Comparison of ENCODE assay signal across 22 mouse cellular contexts in the genomic region with DNA sequence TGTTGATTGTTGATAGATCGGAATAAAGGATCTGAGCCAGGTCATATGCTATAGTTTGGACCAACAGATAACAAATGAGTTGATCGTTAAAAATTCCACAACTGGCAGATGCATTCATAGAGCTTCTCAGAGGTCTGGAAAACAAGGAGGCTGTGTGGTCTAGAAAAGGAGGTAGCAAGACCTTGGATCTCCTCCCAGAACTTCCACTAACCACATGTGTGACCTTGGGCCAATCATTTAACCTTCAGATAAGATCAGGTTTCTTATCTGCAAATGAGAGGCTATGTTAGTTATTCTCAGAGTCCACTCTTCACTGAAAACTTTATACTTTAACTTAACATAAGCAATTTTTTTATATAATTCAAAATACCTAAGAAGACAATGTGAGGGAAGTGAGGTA.
A peak's percentile ranks its signal among the peaks of the same experiment; 100 is the strongest.
DNase-seq lines count a peak whose midpoint lies in the region; ATAC-seq lines count a peak whose summit lies in the region.
"Had no signal": no experiment of that assay in that cellular context is flagged by ENCODE, and none has a peak within 500 bp of the region (broad histone marks: within the 10 kb centered on the region; RNA-seq: fewer than 3 reads in every experiment).

No protein-coding gene starts in this region.

- peak; percentile 23 to 59 for DNase-seq in adrenal gland, adult (ENCODE audit: inconsistent age in 2 of 2, low spot score in 1 of 2)
- no peak for DNase-seq in adrenal gland, postnatal 14 days
- DNase-seq in adrenal gland, postnatal 36 days: peak; percentile 8 to 14
- no peak for DNase-seq in adrenal gland, postnatal 10 days
- DNase-seq in 3T3-L1 (ENCODE audit: low read depth, low spot score): peak; percentile 56
- DNase-seq: adrenal gland, postnatal 25 days; B cell, adult 2 months; cerebellum, adult 11 months; cerebellum, adult 2 months; cerebellum, adult 9-11 months; cerebellum, postnatal 36 days; embryo, embryonic 11 days; gastrocnemius, postnatal 25 days; heart, adult 18-20 months; heart, postnatal 10 days; heart, postnatal 36 days; kidney, adult 18-20 months had no signal

- no peak for ATAC-seq in inflammation-experienced regulatory T-cells, adult 6 months
- ATAC-seq: activated CD4-positive, CD25-positive, alpha-beta regulatory T cell, adult 4 months; forebrain, embryonic 15.5 days; hindbrain, embryonic 16.5 days; intestine, embryonic 16.5 days had no signal

Comparison
In these comparisons a context has a peak if more than half of its experiments do, and no peak if none do; other contexts are left out.
1. DNase-seq: peak in adrenal gland, adult (2 of 2), adrenal gland, postnatal 36 days (2 of 2) and 3T3-L1 (single experiment); none in adrenal gland, postnatal 14 days (single experiment) and adrenal gland, postnatal 10 days (single experiment).